Mouse (Mus musculus) induced T-regulatory cell, adult 2 months (primary cell): ENCODE data around the gene 4930524N10Rik.

ENCODE experiments used
- DNase-seq: peaks from one replicate; pipeline ENCODE4 v3.0.0-alpha.2; 2012; ENCODE audit warnings: low read depth

The 4930524N10Rik gene

DNA sequence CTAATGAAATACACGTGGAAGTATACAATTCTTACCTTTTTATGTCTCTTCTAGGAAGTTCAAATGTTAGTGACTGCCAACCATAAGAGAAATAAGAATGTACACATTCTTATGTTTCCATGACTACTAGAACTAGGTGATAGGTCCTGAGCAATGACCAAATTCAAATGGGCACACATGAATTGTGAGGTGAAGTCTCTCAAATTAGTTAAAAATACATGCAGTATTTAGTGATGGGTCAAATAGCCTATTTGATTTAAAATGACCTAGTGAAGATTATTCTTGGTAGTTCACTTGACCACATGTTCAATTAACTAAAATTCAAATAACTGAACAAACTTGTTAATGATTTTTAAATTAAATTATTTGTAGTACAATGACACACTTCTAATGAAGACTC is at the start of gene 4930524N10Rik:
TSS of gene 4930524N10Rik (minus strand) at position 101 of the 400 bp plus-strand sequence.
- DNase-seq, result no peak

DNA sequence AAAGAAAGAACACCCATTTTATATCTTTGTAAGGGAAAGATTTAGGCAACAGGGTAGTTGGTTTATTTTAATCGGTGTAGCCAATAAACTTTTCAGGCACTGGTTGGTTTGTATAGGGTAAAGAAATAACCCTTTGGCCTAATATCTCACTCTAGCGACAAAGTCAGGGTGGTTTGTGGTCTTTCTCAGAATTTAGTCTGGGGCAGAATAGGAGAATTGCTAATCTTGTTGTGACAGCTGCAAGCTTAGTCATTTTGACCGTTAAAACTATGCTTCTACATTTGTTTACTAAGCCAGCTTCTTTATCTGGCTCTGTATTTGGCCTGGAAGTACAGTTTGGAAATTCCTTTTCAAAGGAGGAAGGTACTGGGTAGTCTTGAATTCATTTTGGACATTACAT is 6.8 kb upstream of the 4930524N10Rik start:
- DNase-seq, result no peak

DNA sequence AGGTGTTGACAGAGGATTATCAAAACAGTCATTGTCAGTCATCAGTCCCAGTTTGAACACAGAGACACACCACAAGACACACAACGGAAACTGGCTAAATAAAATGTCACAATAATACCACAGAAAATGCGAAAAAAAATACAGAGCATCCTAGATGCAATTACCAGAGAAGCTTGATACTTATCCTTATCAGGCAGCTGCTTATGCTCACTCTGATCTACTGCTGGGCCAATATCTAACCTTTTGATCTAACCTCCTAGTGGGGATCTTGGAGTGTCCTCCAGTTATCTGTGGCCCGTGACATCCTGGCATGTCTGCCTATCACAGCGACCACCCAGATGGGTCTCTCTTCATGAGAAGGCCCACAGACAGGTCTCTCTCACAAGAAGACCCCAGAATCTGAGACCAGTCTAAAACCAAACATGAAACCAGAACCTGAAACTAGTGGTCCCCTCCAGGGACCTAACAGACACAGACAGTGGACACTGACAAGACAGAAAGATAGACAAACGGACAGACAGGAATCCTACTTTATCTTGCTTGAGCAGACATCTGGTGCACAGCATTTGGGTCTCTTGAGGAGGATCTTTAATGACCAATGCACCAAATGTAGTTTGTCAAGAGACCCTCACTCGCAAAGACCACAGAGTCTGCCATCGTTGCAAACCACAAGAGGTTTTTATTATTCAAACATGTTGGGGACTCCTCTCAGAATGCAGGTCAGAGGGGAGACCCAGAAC is 6.3 kb upstream of the 4930524N10Rik start:
- no peak for DNase-seq

DNA sequence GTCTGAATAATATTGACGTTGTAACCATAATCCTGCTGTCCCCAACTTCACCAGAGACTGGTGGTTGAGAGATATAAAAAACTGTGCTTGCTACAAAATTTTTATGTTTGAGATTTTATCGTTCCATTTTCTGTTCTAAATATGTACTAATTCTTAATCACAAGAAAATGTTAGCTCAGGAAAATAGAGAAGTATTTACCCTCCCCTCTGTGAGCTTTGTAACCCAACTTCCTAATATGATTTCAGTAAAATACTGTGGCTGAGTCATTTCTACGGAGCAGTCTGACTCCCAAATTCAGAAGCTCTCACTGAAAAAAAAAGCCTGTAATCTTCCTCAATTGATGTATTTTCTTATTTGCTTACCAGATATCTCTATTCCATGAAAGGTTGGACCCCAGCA is 4.7 kb upstream of the 4930524N10Rik start:
- DNase-seq, result no peak
